In genomic region chr2:166657451-166658011, GRCm38 (mm10) we compare ENCODE assay signal across 7 mouse cellular contexts. TPM values are rescaled to one million over a fixed set of nuclear protein-coding genes. Genes with fewer than 3 reads are reported as not detected.
A peak's percentile ranks its signal among the peaks of the same experiment; 100 is the strongest.
DNase-seq lines count a peak whose midpoint lies in the region; ATAC-seq lines count a peak whose summit lies in the region.

No protein-coding gene starts in this region.

- ATAC-seq in forebrain, embryonic 12.5 days (ENCODE audit: low FRiP score), result no peak
- 0 out of 2 replicates have a peak, but pooled peaks have one; percentile 5 for ATAC-seq in kidney, embryonic 14.5 days (ENCODE audit: low FRiP score, low TSS enrichment)
- ATAC-seq in cerebellum, adult (ENCODE audit: insufficient number of reproducible peaks, low FRiP score, low TSS enrichment), result no peak

- H3K9ac ChIP-seq in forebrain, embryonic 12.5 days, result no peak overlapping the region
- no peak overlapping the region for H3K9ac ChIP-seq in kidney, embryonic 14.5 days (ENCODE audit: low read depth, low read length)

- no peak overlapping the region for H3K4me2 ChIP-seq in forebrain, embryonic 12.5 days
- H3K4me2 ChIP-seq in kidney, embryonic 14.5 days (replicated peaks; ENCODE audit: low read depth, low read length), result no peak overlapping the region

- no peaks in the 10 kb centered on the region for H3K27me3 ChIP-seq in embryonic facial prominence, embryonic 10.5 days (replicated peaks; ENCODE audit: low read depth, poor library complexity, severe bottlenecking)
- H3K27me3 ChIP-seq in forebrain, embryonic 12.5 days, result no peaks in the 10 kb centered on the region
- H3K27me3 ChIP-seq in kidney, embryonic 14.5 days (ENCODE audit: control insufficient read depth, insufficient read depth, low read length), result no peaks in the 10 kb centered on the region

- 50% methylated on average over 10 of the region's 10 CpGs for WGBS in embryonic facial prominence, embryonic 10.5 days
- WGBS in forebrain, embryonic 12.5 days, result 26% methylated on average over 10 of the region's 10 CpGs
- WGBS in kidney, embryonic 14.5 days, result 44% methylated on average over 10 of the region's 10 CpGs

- H3K27ac ChIP-seq in embryonic facial prominence, embryonic 10.5 days (replicated peaks), result peak overlapping the region; percentile 75
- peak overlapping the region; percentile 77 for H3K27ac ChIP-seq in forebrain, embryonic 12.5 days
- peak overlapping the region; percentile 66 for H3K27ac ChIP-seq in kidney, embryonic 14.5 days (ENCODE audit: low read depth, low read length)

- peaks cover 79% of the 10 kb centered on the region for H3K4me1 ChIP-seq in embryonic facial prominence, embryonic 10.5 days
- H3K4me1 ChIP-seq in forebrain, embryonic 12.5 days, result peaks cover 67% of the 10 kb centered on the region
- no peaks in the 10 kb centered on the region; the same call in 1 of the 2 replicates for H3K4me1 ChIP-seq in kidney, embryonic 14.5 days (ENCODE audit: control insufficient read depth, insufficient read depth, low read length)

- H3K4me3 ChIP-seq in embryonic facial prominence, embryonic 10.5 days, result no peak overlapping the region
- H3K4me3 ChIP-seq in forebrain, embryonic 12.5 days (replicated peaks), result no peak overlapping the region
- no peak overlapping the region for H3K4me3 ChIP-seq in kidney, embryonic 14.5 days (ENCODE audit: low read length)

- no peaks in the 10 kb centered on the region for H3K36me3 ChIP-seq in embryonic facial prominence, embryonic 10.5 days (replicated peaks)
- no peaks in the 10 kb centered on the region for H3K36me3 ChIP-seq in forebrain, embryonic 12.5 days (replicated peaks)
- no peaks in the 10 kb centered on the region for H3K36me3 ChIP-seq in kidney, embryonic 14.5 days (ENCODE audit: control insufficient read depth, insufficient read depth, low read length)

- no peak for DNase-seq in embryonic facial prominence, embryonic 10.5 days (ENCODE audit: low spot score)
- peak; percentile 61 to 74 for DNase-seq in lung, postnatal 4 days
- DNase-seq in natural killer cell, adult 2 months (ENCODE audit: low spot score in 2 of 2), result no peak
- no peak for DNase-seq in cerebellum, adult 18-20 months

- no peaks in the 10 kb centered on the region for H3K9me3 ChIP-seq in embryonic facial prominence, embryonic 10.5 days
- H3K9me3 ChIP-seq in forebrain, embryonic 12.5 days, result no peaks in the 10 kb centered on the region
- no peaks in the 10 kb centered on the region for H3K9me3 ChIP-seq in kidney, embryonic 14.5 days (ENCODE audit: control insufficient read depth, low read length)

RNA-seq across cellular contexts. Expression of gene Prex1, which starts 56.1 kb away (rescaled TPM):
- 32.6 and 35.2 TPM in 2 replicates for polyA plus RNA-seq in embryonic facial prominence, embryonic 10.5 days (2016; fragmentation: Nextera tagmentation; extraction: Ambion mirVana)
- polyA plus RNA-seq in forebrain, embryonic 12.5 days (2016; fragmentation: Nextera tagmentation; extraction: Ambion mirVana), result 29.9 and 30.7 TPM in 2 replicates
- polyA plus RNA-seq in kidney, embryonic 14.5 days (2014; fragmentation: Nextera tagmentation; extraction: Ambion mirVana), result 12.9 and 16.9 TPM in 2 replicates

Comparison
In these comparisons a context has a peak if more than half of its experiments do, and no peak if none do; other contexts are left out.
1. DNase-seq: peak in lung, postnatal 4 days (2 of 2); none in embryonic facial prominence, embryonic 10.5 days (single experiment), natural killer cell, adult 2 months (0 of 2) and cerebellum, adult 18-20 months (0 of 2).
2. Peak in every context shown above with its lines, with median percentiles within 50 percentile points of each other: H3K27ac ChIP-seq.